Mouse (Mus musculus) thymus, adult 2 months (tissue): Measurements from ENCODE around the gene Ptpn11. TPM values are rescaled to one million over a fixed set of nuclear protein-coding genes. Genes with fewer than 3 reads are reported as not detected.

Experiments used
- DNase-seq: peaks from one replicate; pipeline ENCODE4 v3.0.0; 2021
- H3K27ac ChIP-seq: fragments of 200-500 bp; 2 replicates; pipeline ENCODE4 v1.5.1; 2012; ENCODE audit warnings: low read length, control low read depth; ENCODE audit not compliant: control insufficient read depth, insufficient read depth
- H3K27me3 ChIP-seq: fragments of 200-500 bp; 2 replicates; pipeline ENCODE4 v1.6.1; 2012; ENCODE audit warnings: mild to moderate bottlenecking, low read length, moderate library complexity, mixed read lengths; ENCODE audit not compliant: control insufficient read depth, insufficient read depth
- H3K36me3 ChIP-seq: fragments of 200-500 bp; 2 replicates; pipeline ENCODE4 v1.6.1; 2012; ENCODE audit warnings: mild to moderate bottlenecking, low read length, moderate library complexity; ENCODE audit not compliant: control insufficient read depth, insufficient read depth
- H3K4me1 ChIP-seq: fragments of 200-500 bp; replicated peaks from 2 replicates; pipeline ENCODE4 v1.6.1; 2012; ENCODE audit warnings: low read length; ENCODE audit not compliant: control insufficient read depth, insufficient read depth
- H3K4me3 ChIP-seq: fragments of 200-500 bp; 2 replicates; pipeline ENCODE4 v1.5.1; 2012; ENCODE audit warnings: mild to moderate bottlenecking, low read length, control low read depth, moderate library complexity; ENCODE audit not compliant: control insufficient read depth, insufficient read depth
- CTCF ChIP-seq: fragments of 200-500 bp; IDR thresholded peaks from 2 replicates; pipeline ENCODE4 v1.5.1; 2012; ENCODE audit warnings: mild to moderate bottlenecking, control low read depth, low read length, moderate library complexity, borderline replicate concordance; ENCODE audit not compliant: control insufficient read depth, poor library complexity, insufficient read depth; ENCODE audit errors: extremely low read depth
- POLR2A ChIP-seq: fragments of 200-500 bp; IDR thresholded peaks from 2 replicates; pipeline ENCODE4 v1.6.1; 2012; ENCODE audit warnings: mild to moderate bottlenecking, low read length, control low read depth, moderate library complexity; ENCODE audit not compliant: control insufficient read depth, poor library complexity, insufficient read depth; ENCODE audit errors: extremely low read depth
- WGBS: fragments of 180-500 bp; shearing (Covaris S2); methylation state at CpG from one replicate; pipeline ENCODE4 v1.1.7; 2018; 5-methylcytosine and 5-hydroxymethylcytosine counted together
- polyA plus RNA-seq: library from polyadenylated mRNA; depleted of rRNA; stranded (reverse); fragments of >200 nt; gene quantifications from 2 replicates; pipeline ENCODE4 v1.2.3, GENCODE M21; 2012

Gene Ptpn11
- polyA plus RNA-seq, 1 experiment = 30.0 TPM

DNA sequence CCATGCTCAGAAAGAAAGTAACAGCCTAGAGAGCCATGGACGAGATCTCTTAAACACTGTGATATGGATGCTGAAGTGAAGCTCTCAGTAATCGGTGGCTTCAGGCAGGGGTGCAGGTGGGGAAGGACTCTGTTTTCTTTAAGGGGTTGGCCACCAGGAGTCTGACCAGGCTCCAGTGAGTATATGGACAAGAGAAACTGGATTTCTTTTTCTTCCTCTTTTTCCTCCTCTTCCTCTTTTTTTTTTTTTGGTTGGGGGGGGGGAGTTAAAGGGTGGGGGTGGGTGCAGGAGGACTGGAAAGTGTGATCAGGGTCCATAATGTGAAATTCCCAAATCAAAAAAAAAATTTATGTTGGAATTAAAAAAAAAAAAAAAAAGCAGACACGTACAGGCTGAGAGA lies 68.6 kb downstream of the Ptpn11 start:
- Histone ChIP-seq H3K27ac (no peak overlapping the region), H3K4me3 (no peak overlapping the region), H3K4me1 (no peaks in the 10 kb centered on the region), H3K36me3 (no peaks in the 10 kb centered on the region), H3K27me3 (no peaks in the 10 kb centered on the region)
- DNase-seq = no peak
- TF ChIP-seq POLR2A (no peak), CTCF (no peak)
- WGBS = 33% methylated on average over 3 of the region's 3 CpGs

DNA sequence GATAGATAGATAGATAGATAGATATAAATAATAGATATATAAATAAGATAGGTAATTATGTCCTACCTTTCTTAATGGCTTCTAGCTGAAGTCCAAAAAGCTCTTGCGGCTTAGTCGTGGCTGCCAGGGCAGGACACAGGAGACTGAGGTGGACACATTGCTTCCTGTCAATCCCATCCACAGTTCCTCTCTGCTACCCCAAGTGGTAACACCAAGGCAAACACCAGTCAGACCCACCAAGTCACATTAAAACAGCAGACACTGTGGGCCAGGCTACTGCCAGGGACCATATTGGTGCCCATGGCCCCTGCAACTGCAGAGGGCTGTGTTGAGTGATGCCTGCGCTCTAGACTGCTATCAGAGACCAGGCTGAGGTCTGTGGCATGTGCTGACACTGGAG lies 69.2 kb downstream of the Ptpn11 start:
- H3K27me3 ChIP-seq = no peaks in the 10 kb centered on the region
- H3K4me3 ChIP-seq = no peak overlapping the region

DNA sequence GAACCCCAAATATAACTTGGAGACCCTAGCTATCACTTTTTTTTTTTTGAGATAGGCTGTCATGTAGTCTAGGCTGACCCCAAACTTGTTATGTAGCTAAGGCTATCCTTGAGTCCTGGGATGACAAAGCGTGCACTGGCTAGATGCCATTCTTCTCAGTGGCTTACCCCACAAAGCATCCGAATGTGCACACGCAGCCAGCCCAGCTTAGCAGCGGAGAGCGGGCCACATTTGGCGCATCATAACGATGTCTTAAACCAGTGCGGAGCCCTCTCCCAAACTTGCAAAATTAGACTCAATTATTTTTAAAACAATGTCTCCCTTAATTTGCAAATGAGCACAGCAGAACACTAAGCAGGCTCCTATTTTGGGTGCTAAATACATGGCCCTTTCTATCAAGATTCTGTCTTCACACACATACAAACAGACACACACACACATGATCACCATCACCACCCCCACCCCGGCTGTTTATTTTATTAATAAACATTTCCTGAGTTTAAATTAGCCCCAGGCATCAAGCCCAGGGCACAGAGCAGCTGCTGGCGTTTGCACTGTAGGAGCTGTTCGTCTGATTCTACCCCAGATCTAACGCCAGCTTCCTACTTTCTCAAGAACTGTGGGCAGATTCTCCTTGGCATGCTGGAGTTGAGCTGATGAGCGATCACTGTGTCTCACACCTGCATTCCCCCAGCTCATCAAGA lies 71.7 kb downstream of the Ptpn11 start:
- no peaks in the 10 kb centered on the region for H3K27me3 ChIP-seq
- TF ChIP-seq POLR2A = no peak
- TF ChIP-seq CTCF = no peak
- 72% methylated on average over 13 of the region's 13 CpGs for WGBS
- H3K4me1 ChIP-seq = peaks cover 1% of the 10 kb centered on the region
- DNase-seq = no peak
- no peak overlapping the region for H3K27ac ChIP-seq
- H3K36me3 ChIP-seq = no peaks in the 10 kb centered on the region
- H3K4me3 ChIP-seq = no peak overlapping the region

More for the DNA sequence above, 69.2 kb downstream of the Ptpn11 start:
- no peaks in the 10 kb centered on the region for H3K4me1 ChIP-seq
- no peak overlapping the region for H3K27ac ChIP-seq
- TF ChIP-seq POLR2A (no peak), CTCF (no peak)
- H3K36me3 ChIP-seq = no peaks in the 10 kb centered on the region
- no peak for DNase-seq
- WGBS = 68% methylated on average over 3 of the region's 3 CpGs

DNA sequence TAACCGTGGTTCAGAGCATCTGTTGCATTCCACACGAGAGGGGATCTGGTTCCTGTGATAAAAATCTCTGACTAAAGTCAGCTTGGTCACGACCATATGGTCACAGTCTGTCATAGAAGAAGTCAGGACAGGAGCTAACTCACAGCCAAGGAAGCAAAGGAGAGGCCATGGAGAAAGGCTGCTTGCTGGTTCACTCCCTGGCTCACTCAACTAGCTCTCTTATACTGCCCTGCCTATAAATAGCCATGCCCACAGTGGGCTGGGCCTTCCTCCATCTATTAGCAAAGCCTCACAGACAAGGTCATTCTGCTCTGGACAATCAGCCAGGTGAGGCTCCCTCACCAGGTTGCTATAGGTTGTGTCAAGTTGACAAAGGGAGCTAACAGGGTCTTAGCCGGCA lies 72.9 kb downstream of the Ptpn11 start:
- H3K27me3 ChIP-seq = no peaks in the 10 kb centered on the region
- H3K27ac ChIP-seq = no peak overlapping the region
- no peak overlapping the region for H3K4me3 ChIP-seq
- WGBS = 41% methylated on average over 4 of the region's 4 CpGs
- DNase-seq = no peak
- TF ChIP-seq CTCF (no peak), POLR2A (no peak)
- no peaks in the 10 kb centered on the region for H3K36me3 ChIP-seq
- H3K4me1 ChIP-seq = peaks cover 10% of the 10 kb centered on the region

DNA sequence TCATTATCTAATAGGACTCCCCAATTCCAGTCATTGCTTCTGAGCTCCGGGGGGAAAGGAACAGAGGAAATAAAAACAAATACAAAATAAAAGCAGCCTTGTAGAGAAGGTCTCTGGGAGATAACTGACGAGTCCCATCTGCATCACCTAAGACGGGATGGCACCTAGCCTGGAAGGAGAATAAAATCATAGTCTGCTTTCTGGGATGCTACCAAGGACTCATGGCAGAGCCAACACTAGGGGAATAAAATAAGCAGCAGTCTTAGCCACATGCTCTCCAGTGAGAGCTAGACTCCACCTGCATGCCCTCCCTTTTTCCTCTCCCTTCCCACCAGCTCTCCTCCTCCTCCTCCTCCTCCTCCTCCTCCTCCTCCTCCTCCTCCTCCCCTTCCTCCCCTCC lies 74.3 kb downstream of the Ptpn11 start:
- no peaks in the 10 kb centered on the region for H3K36me3 ChIP-seq
- no peak for DNase-seq
- no peaks in the 10 kb centered on the region for H3K27me3 ChIP-seq
- TF ChIP-seq CTCF (no peak), POLR2A (no peak)
- peaks cover 14% of the 10 kb centered on the region for H3K4me1 ChIP-seq
- H3K4me3 ChIP-seq = no peak overlapping the region
- 95% methylated on average over 3 of the region's 3 CpGs for WGBS
- H3K27ac ChIP-seq = no peak overlapping the region

DNA sequence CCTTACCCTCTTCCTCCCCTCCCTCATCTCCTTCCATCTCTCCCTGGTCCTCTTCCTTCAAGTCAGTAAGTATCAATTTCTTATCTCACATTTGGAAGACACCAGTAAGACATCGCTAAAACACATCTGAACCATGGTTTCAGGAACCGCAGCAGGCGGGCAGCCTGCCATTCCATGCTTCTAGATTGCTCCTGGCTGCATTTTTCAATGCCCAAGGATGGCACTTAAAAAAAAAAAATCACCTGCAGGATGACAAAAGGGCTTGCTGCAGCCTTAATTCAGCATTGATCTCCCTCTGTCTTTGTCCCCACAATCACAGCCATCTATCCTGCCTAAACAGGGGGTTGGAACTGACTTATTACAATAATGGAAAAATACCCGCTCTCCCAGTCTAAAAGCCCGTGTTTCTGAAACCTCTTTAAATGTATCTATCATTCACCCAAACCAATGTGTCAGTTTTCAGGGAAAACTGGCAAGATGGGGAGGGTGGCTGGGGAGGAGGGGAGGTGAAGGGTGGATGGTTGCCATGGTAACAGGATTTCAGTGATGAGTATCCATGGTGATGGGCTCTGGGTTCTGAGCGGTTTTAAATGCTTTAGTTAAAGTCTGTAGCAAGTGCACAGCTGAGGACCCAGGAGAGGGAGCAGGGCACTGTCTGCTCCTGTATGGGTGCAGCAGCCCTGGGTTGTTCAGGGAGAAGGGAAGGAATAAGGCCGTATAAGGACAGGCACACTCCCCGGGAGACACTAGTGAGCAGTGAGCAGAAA lies 75.6 kb downstream of the Ptpn11 start:
- DNase-seq = no peak
- Histone ChIP-seq H3K27me3 (no peaks in the 10 kb centered on the region), H3K4me1 (peaks cover 23% of the 10 kb centered on the region), H3K4me3 (no peak overlapping the region), H3K36me3 (no peaks in the 10 kb centered on the region), H3K27ac (no peak overlapping the region)
- WGBS = 93% methylated on average over 8 of the region's 8 CpGs
- TF ChIP-seq CTCF (no peak), POLR2A (no peak)

DNA sequence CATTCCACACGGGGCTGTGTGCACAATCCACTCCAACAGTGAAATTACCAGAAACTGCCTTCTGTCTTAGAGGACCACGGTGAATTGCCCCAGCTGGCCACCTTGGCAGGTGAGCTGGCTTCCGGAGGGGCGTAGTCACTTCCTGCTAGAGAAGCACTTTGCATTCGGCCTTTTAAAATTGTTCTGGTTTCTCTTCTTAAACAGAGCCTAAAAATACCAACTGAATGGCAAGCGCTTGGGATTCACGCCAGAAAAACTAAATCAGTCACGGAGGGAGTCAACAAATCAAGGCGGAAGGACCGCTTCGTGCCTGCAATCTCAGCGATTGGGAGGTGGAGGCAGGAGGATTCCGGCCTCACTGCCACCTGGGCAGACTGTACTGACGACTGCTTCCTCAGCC lies 77.0 kb downstream of the Ptpn11 start:
- no peak for DNase-seq
- 49% methylated on average over 14 of the region's 14 CpGs for WGBS
- TF ChIP-seq CTCF (no peak), POLR2A (no peak)
- H3K27ac ChIP-seq = no peak overlapping the region
- H3K4me1 ChIP-seq = peaks cover 29% of the 10 kb centered on the region
- no peak overlapping the region for H3K4me3 ChIP-seq
- H3K36me3 ChIP-seq = no peaks in the 10 kb centered on the region
- H3K27me3 ChIP-seq = no peaks in the 10 kb centered on the region
